In the genomic region with DNA sequence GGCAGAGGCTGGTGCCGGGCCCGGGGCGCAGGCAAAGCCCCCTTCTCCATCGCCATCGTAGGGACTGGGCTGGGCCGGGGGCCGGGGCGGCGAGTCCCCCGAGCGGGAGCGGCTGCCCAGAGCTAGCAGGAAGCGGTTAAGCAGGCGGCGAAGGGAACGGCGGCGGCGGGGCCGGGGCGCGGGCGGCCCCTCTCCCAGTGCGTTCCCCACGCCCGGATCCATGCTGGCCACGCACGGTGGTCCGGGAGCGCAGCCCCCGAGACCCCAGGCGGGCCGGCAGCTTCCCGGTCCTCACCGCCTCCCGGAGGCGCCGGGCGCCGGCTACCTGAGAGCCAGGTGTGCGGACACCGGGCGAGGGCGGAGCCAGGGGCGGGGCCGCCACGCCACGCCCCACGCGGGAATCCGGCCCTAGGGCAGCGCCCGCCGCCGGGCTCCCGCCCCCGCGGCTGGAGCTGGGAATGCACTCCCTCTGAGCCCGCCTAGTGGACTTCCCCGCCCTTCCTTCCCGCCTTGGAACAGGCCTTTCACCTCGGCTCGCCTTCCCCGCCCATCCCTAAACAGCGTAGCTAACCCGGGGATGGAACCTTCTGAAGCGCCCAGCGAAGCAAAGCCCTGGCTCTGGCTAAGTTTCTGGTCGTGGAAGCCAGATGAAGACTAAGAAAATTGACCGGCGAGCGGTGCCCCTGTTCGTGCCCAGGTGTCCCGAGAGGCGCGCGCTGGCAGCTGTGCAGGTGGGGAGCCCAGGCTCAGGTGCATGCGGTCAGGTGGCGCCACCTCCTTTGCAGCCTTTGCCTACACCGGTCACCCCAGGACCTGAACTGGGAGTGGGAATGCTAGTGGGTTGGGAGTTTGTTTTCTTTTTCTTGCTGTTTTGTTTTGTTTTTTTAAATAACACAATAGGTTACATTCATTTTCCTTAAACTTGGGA, we compare ENCODE assay signal across 8 mouse cellular contexts. TPM values are rescaled to one million over a fixed set of nuclear protein-coding genes. Genes with fewer than 3 reads are reported as not detected.
A peak's percentile ranks its signal among the peaks of the same experiment; 100 is the strongest.
DNase-seq lines count a peak whose midpoint lies in the region; ATAC-seq and TF ChIP-seq lines count a peak whose summit lies in the region.

A gene (minus strand): TSS at position 327 of the 928 bp plus-strand sequence.

- peak within 1 kb of the TSS; percentile 66 for H3K9ac ChIP-seq in heart, postnatal 0 days (replicated peaks; ENCODE audit: low read depth, low read length)

- TF ChIP-seq EP300 in heart, postnatal 0 days (IDR thresholded peaks at IDR 0.05; ENCODE audit: low read depth), result no peak

- H3K4me2 ChIP-seq in heart, postnatal 0 days (ENCODE audit: low read depth, low read length), result peak within 1 kb of the TSS; percentile 94

- no peaks in the 10 kb centered on the region for H3K36me3 ChIP-seq in forebrain, embryonic 10.5 days (replicated peaks)
- no peaks in the 10 kb centered on the region for H3K36me3 ChIP-seq in heart, postnatal 0 days (replicated peaks; ENCODE audit: control insufficient read depth, insufficient read depth, low read length)

- peak; percentile 8 for DNase-seq in right cerebral cortex, adult 18-20 months
- no peak for DNase-seq in right cerebral cortex, postnatal 36 days (ENCODE audit: low spot score in 2 of 2)
- DNase-seq in forebrain, embryonic 10.5 days (ENCODE audit: extremely low spot score, low spot score), result peak; percentile 59
- peak; percentile 73 for DNase-seq in heart, postnatal 0 days (ENCODE audit: low spot score)
- DNase-seq in kidney, postnatal 36 days, result peak; percentile 94 to 95
- DNase-seq in lung, postnatal 4 days, result peak; percentile 87 to 92
- DNase-seq in right cerebral cortex, postnatal 4 days, result peak; percentile 39
- no peak for DNase-seq in layer of hippocampus, adult 9-10 months (ENCODE audit: low spot score)

- under 1% methylated on average over 68 of the region's 80 CpGs for WGBS in forebrain, embryonic 10.5 days
- under 1% methylated on average over 65 of the region's 80 CpGs for WGBS in heart, postnatal 0 days

- ATAC-seq in heart, postnatal 0 days (ENCODE audit: insufficient read depth, low read depth), result peak; percentile 85

- H3K4me1 ChIP-seq in forebrain, embryonic 10.5 days, result peaks cover 32% of the 10 kb centered on the region
- peaks cover 3% of the 10 kb centered on the region; the same call in 1 of the 2 replicates for H3K4me1 ChIP-seq in heart, postnatal 0 days (ENCODE audit: control insufficient read depth, insufficient read depth)

- H3K9me3 ChIP-seq in forebrain, embryonic 10.5 days, result no peaks in the 10 kb centered on the region
- no peaks in the 10 kb centered on the region for H3K9me3 ChIP-seq in heart, postnatal 0 days (replicated peaks; ENCODE audit: control insufficient read depth, low read length)

- no peak for TF ChIP-seq CTCF in heart, postnatal 0 days (IDR thresholded peaks at IDR 0.05; ENCODE audit: low read depth)

- H3K4me3 ChIP-seq in forebrain, embryonic 10.5 days, result peak within 1 kb of the TSS; percentile 77
- H3K4me3 ChIP-seq in heart, postnatal 0 days (ENCODE audit: low read depth, low read length), result peak within 1 kb of the TSS; percentile 71

- H3K27me3 ChIP-seq in forebrain, embryonic 10.5 days (ENCODE audit: poor library complexity, severe bottlenecking), result peaks cover 37% of the 10 kb centered on the region
- no peaks in the 10 kb centered on the region for H3K27me3 ChIP-seq in heart, postnatal 0 days (ENCODE audit: control insufficient read depth, insufficient read depth, low read length)

- peak within 1 kb of the TSS; percentile 82 for H3K27ac ChIP-seq in forebrain, embryonic 10.5 days
- peak within 1 kb of the TSS; percentile 83 for H3K27ac ChIP-seq in heart, postnatal 0 days (ENCODE audit: low read depth)

RNA-seq across cellular contexts. Expression of the gene that starts here (rescaled TPM):
- 0.71 and 0.78 TPM in 2 replicates for polyA plus RNA-seq in forebrain, embryonic 10.5 days (2016; fragmentation: Nextera tagmentation; extraction: Ambion mirVana)
- 2.9 and 3.9 TPM in 2 replicates for total RNA-seq in heart, postnatal 0 days (2014; rRNA removed; ENCODE audit: low replicate concordance)
- 0.55 and 0.66 TPM in 2 replicates for polyA plus RNA-seq in heart, postnatal 0 days (2015; fragmentation: Nextera tagmentation; extraction: Ambion mirVana)

Comparison
In these comparisons a context has a peak if more than half of its experiments do, and no peak if none do; other contexts are left out.
1. DNase-seq: peak in right cerebral cortex, adult 18-20 months (single experiment), heart, postnatal 0 days (single experiment), kidney, postnatal 36 days (2 of 2), lung, postnatal 4 days (2 of 2) and right cerebral cortex, postnatal 4 days (single experiment); none in right cerebral cortex, postnatal 36 days (0 of 2) and layer of hippocampus, adult 9-10 months (single experiment).
2. Peak in DNase-seq, H3K4me3 ChIP-seq and H3K27ac ChIP-seq in forebrain, embryonic 10.5 days; RNA of the gene not detected or under 1 TPM.